Mouse (Mus musculus): ENCODE results near the gene Cryaa.

The Cryaa gene

DNA sequence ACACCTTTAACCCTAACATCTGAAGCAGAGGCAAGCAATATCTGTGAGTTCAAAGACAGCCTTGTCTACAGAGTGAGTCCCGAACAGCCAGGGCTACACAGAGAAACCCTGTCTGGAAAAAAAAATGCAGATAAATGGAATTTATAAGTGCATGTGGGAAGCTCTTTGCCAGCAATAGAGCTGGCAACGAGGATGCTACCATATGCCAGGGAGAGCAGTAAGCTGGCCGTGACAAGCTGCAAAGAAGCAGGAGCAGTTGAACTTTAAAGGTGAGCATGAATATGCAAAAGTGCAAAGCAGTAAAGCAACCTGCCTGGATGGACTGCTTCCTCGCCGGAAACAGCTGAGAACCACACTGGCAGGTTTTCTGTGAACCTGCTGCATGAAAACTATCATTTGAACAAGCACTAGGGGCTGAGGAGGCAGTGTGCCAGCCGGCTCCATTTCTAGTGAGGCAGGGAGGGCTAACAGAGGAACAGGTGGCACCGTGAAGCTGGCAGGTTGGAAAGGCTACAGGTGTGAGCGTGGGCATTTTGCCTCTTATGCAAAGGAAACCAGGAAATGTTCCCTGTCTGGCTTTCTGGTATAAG lies 16.9 kb upstream of the Cryaa start:
- no peak for DNase-seq (ENCODE audit: low read depth, low spot score)

- DNase-seq (ENCODE audit: low read depth, low spot score): peak; percentile 78
These were observed 14.8 kb upstream of the Cryaa start for GRCm38 (mm10) chr17:31662855-31663254.

GRCm38 (mm10) chr17:31664760-31665159 lies 12.8 kb upstream of the Cryaa start:
- peak; percentile 85 for DNase-seq (ENCODE audit: low read depth, low spot score)

- no peak for DNase-seq (ENCODE audit: low read depth, low spot score)
These were observed 9.3 kb upstream of the Cryaa start for GRCm38 (mm10) chr17:31668306-31668705.

DNA sequence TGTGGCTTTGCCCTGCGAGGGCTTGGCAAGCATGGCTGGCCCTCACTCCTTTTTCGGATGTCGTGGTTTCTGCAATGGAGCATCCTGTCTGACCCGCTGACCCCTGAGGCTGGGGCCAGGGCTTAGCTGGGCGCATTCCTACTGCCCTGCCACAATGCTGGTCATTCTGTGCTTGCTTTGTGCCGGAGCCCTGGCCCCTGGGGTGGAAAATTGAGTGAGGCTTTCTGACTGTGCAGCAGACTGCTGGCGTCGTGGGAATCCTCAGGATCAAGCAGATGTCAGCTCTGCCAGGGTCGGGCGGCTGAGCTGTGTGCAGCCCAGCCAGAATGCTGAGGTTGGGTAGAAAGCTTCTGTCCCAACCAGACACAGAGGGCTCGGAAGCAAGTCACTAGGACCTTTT lies 7.4 kb upstream of the Cryaa start:
- no peak for DNase-seq (ENCODE audit: low read depth, low spot score)

DNA sequence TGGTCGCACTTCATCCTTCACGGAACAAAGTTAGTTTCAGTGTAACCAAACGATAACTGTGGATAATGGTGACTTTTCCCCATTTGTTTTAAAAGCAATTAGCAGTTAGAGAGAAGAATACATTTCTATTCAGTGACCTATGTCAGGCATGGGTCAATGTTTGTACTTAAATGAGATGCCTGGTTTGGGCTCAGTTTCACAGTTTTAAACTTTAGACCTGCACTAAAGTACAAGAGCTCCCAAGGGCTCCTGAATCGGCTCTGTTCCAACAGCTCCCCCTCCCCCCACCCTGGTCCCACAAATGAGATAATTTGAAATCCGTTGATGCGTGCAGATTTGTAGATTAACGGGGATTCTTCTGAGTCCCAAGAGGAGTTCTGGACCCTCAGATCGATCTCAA lies 5.9 kb upstream of the Cryaa start:
- no peak for DNase-seq (ENCODE audit: low read depth, low spot score)

- no peak for DNase-seq (ENCODE audit: low read depth, low spot score)
These were observed 5.3 kb upstream of the Cryaa start for GRCm38 (mm10) chr17:31672279-31672678.

GRCm38 (mm10) chr17:31674426-31674825 lies 3.2 kb upstream of the Cryaa start:
- no peak for DNase-seq (ENCODE audit: low read depth, low spot score)

- no peak for DNase-seq (ENCODE audit: low read depth, low spot score)
These were observed 2.8 kb downstream of the Cryaa start for GRCm38 (mm10) chr17:31680450-31680849.

GRCm38 (mm10) chr17:31685514-31686224 lies 8.1 kb downstream of the Cryaa start:
- DNase-seq (ENCODE audit: low read depth, low spot score): peak; percentile 95

- no peak for DNase-seq (ENCODE audit: low read depth, low spot score)
These were observed 8.6 kb downstream of the Cryaa start for GRCm38 (mm10) chr17:31686225-31686564.

GRCm38 (mm10) chr17:31688112-31688511 lies 10.5 kb downstream of the Cryaa start:
- no peak for DNase-seq (ENCODE audit: low read depth, low spot score)

- DNase-seq (ENCODE audit: low read depth, low spot score): no peak
These were observed 12.0 kb downstream of the Cryaa start for GRCm38 (mm10) chr17:31689606-31690005.

GRCm38 (mm10) chr17:31692918-31693317 lies 15.3 kb downstream of the Cryaa start:
- no peak for DNase-seq (ENCODE audit: low read depth, low spot score)

- DNase-seq (ENCODE audit: low read depth, low spot score): peak; percentile 87
These were observed 15.9 kb downstream of the Cryaa start for GRCm38 (mm10) chr17:31693330-31694022.

DNA sequence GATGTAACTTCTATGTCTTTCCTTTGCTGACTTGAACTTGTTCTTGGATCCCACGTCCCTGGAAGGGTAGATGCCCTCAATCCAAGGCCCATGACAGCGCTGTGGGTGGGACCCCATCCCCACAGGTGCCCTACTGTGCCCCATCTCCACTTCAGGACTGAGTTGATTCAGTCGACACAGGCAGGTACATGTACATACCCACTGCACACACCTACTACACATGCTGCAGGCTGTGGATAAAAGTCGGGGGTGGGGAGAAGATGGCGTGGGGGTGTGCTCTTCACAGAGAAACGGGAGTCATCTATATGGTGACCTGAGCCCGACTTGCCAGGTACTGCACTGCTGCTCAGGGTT lies 16.4 kb downstream of the Cryaa start:
- no peak for DNase-seq (ENCODE audit: low read depth, low spot score)

DNA sequence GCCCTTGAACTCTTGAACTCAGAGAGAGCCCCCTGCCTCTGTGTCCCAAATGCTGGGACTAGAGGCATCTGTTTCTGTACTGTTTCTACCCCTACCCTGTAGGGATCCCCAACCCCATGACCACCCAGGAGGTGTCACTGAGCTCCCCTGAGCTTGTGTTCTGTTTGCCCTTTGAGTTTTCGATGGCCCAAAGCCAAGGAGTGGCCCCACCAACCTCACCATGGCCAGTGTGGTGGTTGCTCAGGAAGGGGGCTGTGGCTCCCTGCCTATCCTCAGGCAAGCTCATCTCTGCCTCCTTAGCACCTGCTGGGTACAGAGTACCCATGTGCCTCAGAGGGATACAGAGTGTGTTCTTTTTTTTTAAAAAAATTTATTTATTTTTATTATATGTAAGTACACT lies 17.3 kb downstream of the Cryaa start:
- no peak for DNase-seq (ENCODE audit: low read depth, low spot score)

- peak; percentile 42 for DNase-seq (ENCODE audit: low read depth, low spot score)
These were observed 17.7 kb downstream of the Cryaa start for GRCm38 (mm10) chr17:31695356-31695755.

- DNase-seq (ENCODE audit: low read depth, low spot score): no peak
These were observed 20.7 kb downstream of the Cryaa start for GRCm38 (mm10) chr17:31698347-31698746.

- no peak for DNase-seq (ENCODE audit: low read depth, low spot score)
These were observed 25.8 kb downstream of the Cryaa start for GRCm38 (mm10) chr17:31703276-31703980.

- DNase-seq (ENCODE audit: low read depth, low spot score): no peak
These were observed 27.8 kb downstream of the Cryaa start for GRCm38 (mm10) chr17:31705271-31706020.

Measured in ZHBTc4 (cell line).